Mouse (Mus musculus) forebrain, embryonic 15.5 days (tissue): ENCODE results near the gene Sipa1l3. TPM values are rescaled to one million over a fixed set of nuclear protein-coding genes. Genes with fewer than 3 reads are reported as not detected.

ENCODE experiments used
- ATAC-seq: fragments of 200-750 bp; cut with Nextera tagmentation; replicated peaks from 2 replicates; pipeline ENCODE4 v1.8.0; 2017; ENCODE audit warnings: mild to moderate bottlenecking, moderate TSS enrichment, moderate library complexity
- H3K27ac ChIP-seq: fragments of 300-500 bp; sonication (generic); replicated peaks from 2 replicates; pipeline ENCODE4 v1.5.1; 2015; ENCODE audit warnings: mild to moderate bottlenecking, inconsistent platforms
- H3K27me3 ChIP-seq: fragments of 300-500 bp; sonication (generic); 2 replicates; pipeline ENCODE4 v1.6.1; 2015; ENCODE audit warnings: inconsistent platforms
- H3K36me3 ChIP-seq: fragments of 300-500 bp; sonication (generic); 2 replicates; pipeline ENCODE4 v1.6.1; 2015; ENCODE audit warnings: mild to moderate bottlenecking, inconsistent platforms
- H3K4me1 ChIP-seq: fragments of 300-500 bp; sonication (generic); 2 replicates; pipeline ENCODE4 v1.6.1; 2015; ENCODE audit warnings: inconsistent platforms
- H3K4me2 ChIP-seq: fragments of 300-500 bp; sonication (generic); replicated peaks from 2 replicates; pipeline ENCODE4 v1.6.1; 2015; ENCODE audit warnings: mild to moderate bottlenecking, inconsistent platforms
- H3K4me3 ChIP-seq: fragments of 300-500 bp; sonication (generic); 2 replicates; pipeline ENCODE4 v1.5.1; 2015; ENCODE audit warnings: mild to moderate bottlenecking, inconsistent platforms
- H3K9ac ChIP-seq: fragments of 300-500 bp; sonication (generic); replicated peaks from 2 replicates; pipeline ENCODE4 v1.6.1; 2015; ENCODE audit warnings: mild to moderate bottlenecking, inconsistent platforms
- H3K9me3 ChIP-seq: fragments of 300-500 bp; sonication (generic); 2 replicates; pipeline ENCODE4 v1.6.1; 2016; ENCODE audit warnings: inconsistent platforms
- WGBS: fragments of 180-500 bp; shearing (Covaris S2); methylation state at CpG from one replicate; pipeline ENCODE4 v1.1.7; 2015; ENCODE audit warnings: mixed read lengths; 5-methylcytosine and 5-hydroxymethylcytosine counted together
- polyA plus RNA-seq: library from polyadenylated mRNA; unstranded; fragments of >200 nt; fragmentation: Nextera tagmentation; extraction: Ambion mirVana; gene quantifications from 2 replicates; pipeline ENCODE4 v1.2.1, GENCODE M21; 2015

Sipa1l3 gene
- polyA plus RNA-seq, 1 experiment from 2014 or later = 15.0 TPM

GRCm38 (mm10) chr7:29303738-29304462, 214.5 kb downstream of the Sipa1l3 start, which contains the start of gene Dpf1:
TSS of gene Dpf1 (plus strand) at chr7:29303951.
- peak within 1 kb of the TSS; percentile 97 for H3K4me2 ChIP-seq
- H3K4me3 ChIP-seq = peak within 1 kb of the TSS; percentile 74
- H3K36me3 ChIP-seq = no peaks in the 10 kb centered on the region
- ATAC-seq = peak; percentile 93
- H3K9me3 ChIP-seq = no peaks in the 10 kb centered on the region
- peaks cover 49% of the 10 kb centered on the region for H3K4me1 ChIP-seq
- WGBS = under 1% methylated on average over 67 of the region's 67 CpGs
- no peaks in the 10 kb centered on the region for H3K27me3 ChIP-seq
- H3K27ac ChIP-seq = peak within 1 kb of the TSS; percentile 89
- peak within 1 kb of the TSS; percentile 86 for H3K9ac ChIP-seq

- no peak overlapping the region for H3K27ac ChIP-seq
- no peaks in the 10 kb centered on the region for H3K9me3 ChIP-seq
- H3K4me2 ChIP-seq = no peak overlapping the region
- no peak overlapping the region for H3K9ac ChIP-seq
- H3K4me1 ChIP-seq = peaks cover 40% of the 10 kb centered on the region
- no peak for ATAC-seq
- 67% methylated on average over 7 of the region's 7 CpGs for WGBS
- no peaks in the 10 kb centered on the region for H3K27me3 ChIP-seq
- H3K4me3 ChIP-seq = no peak overlapping the region
- no peaks in the 10 kb centered on the region for H3K36me3 ChIP-seq
Observed at GRCm38 (mm10) chr7:29302641-29303040, 215.8 kb downstream of the Sipa1l3 start.

- peak overlapping the region; percentile 19 for H3K4me3 ChIP-seq
- 2% methylated on average over 7 of the region's 7 CpGs for WGBS
- H3K27me3 ChIP-seq = no peaks in the 10 kb centered on the region
- H3K27ac ChIP-seq = peak overlapping the region; percentile 67
- H3K9me3 ChIP-seq = no peaks in the 10 kb centered on the region
- H3K4me2 ChIP-seq = peak overlapping the region; percentile 36
- H3K9ac ChIP-seq = no peak overlapping the region
- H3K4me1 ChIP-seq = peaks cover 26% of the 10 kb centered on the region
- no peaks in the 10 kb centered on the region for H3K36me3 ChIP-seq
- ATAC-seq = no peak
Observed at GRCm38 (mm10) chr7:29301127-29301566, 217.3 kb downstream of the Sipa1l3 start.

- no peaks in the 10 kb centered on the region for H3K9me3 ChIP-seq
- ATAC-seq = no peak
- H3K36me3 ChIP-seq = no peaks in the 10 kb centered on the region
- H3K27me3 ChIP-seq = no peaks in the 10 kb centered on the region
- H3K27ac ChIP-seq = no peak overlapping the region
- H3K4me3 ChIP-seq = no peak overlapping the region
- H3K4me1 ChIP-seq = peaks cover 22% of the 10 kb centered on the region
- 0 out of 2 replicates have a peak overlapping the region, but pooled peaks have one; percentile 16 for H3K4me2 ChIP-seq
- no peak overlapping the region for H3K9ac ChIP-seq
- WGBS = 9% methylated on average over 10 of the region's 10 CpGs
Observed at GRCm38 (mm10) chr7:29296998-29297397, 221.4 kb downstream of the Sipa1l3 start.

GRCm38 (mm10) chr7:29295861-29296647, 222.4 kb downstream of the Sipa1l3 start:
- Histone ChIP-seq H3K4me1 (peaks cover 29% of the 10 kb centered on the region), H3K4me3 (no peak overlapping the region), H3K27me3 (no peaks in the 10 kb centered on the region), H3K36me3 (no peaks in the 10 kb centered on the region), H3K27ac (no peak overlapping the region), H3K9ac (no peak overlapping the region), H3K4me2 (no peak overlapping the region), H3K9me3 (no peaks in the 10 kb centered on the region)
- no peak for ATAC-seq
- 84% methylated on average over 24 of the region's 24 CpGs for WGBS

GRCm38 (mm10) chr7:29294111-29294761, 224.2 kb downstream of the Sipa1l3 start:
- H3K36me3 ChIP-seq = no peaks in the 10 kb centered on the region
- ATAC-seq = no peak
- no peak overlapping the region for H3K9ac ChIP-seq
- peaks cover 38% of the 10 kb centered on the region for H3K4me1 ChIP-seq
- 75% methylated on average over 13 of the region's 13 CpGs for WGBS
- H3K4me2 ChIP-seq = no peak overlapping the region
- H3K27me3 ChIP-seq = no peaks in the 10 kb centered on the region
- H3K9me3 ChIP-seq = no peaks in the 10 kb centered on the region
- H3K27ac ChIP-seq = no peak overlapping the region
- no peak overlapping the region for H3K4me3 ChIP-seq

GRCm38 (mm10) chr7:29293131-29294065, 225.0 kb downstream of the Sipa1l3 start:
- Histone ChIP-seq H3K27me3 (no peaks in the 10 kb centered on the region), H3K9me3 (no peaks in the 10 kb centered on the region), H3K9ac (no peak overlapping the region; the same call in 1 of the 2 replicates), H3K4me1 (peaks cover 44% of the 10 kb centered on the region), H3K36me3 (no peaks in the 10 kb centered on the region), H3K4me2 (no peak overlapping the region), H3K4me3 (no peak overlapping the region), H3K27ac (peak overlapping the region; percentile 91)
- ATAC-seq = no peak
- WGBS = 44% methylated on average over 19 of the region's 19 CpGs

GRCm38 (mm10) chr7:29292458-29293098, 225.9 kb downstream of the Sipa1l3 start:
- Histone ChIP-seq H3K27me3 (no peaks in the 10 kb centered on the region), H3K4me1 (peaks cover 44% of the 10 kb centered on the region), H3K27ac (peak overlapping the region; percentile 91), H3K36me3 (no peaks in the 10 kb centered on the region), H3K4me2 (0 out of 2 replicates have a peak overlapping the region, but pooled peaks have one; percentile 18), H3K9me3 (no peaks in the 10 kb centered on the region), H3K9ac (no peak overlapping the region), H3K4me3 (no peak overlapping the region)
- WGBS = 23% methylated on average over 8 of the region's 8 CpGs
- peak; percentile 7; the same call in 1 of the 2 replicates for ATAC-seq

- H3K4me1 ChIP-seq = peaks cover 44% of the 10 kb centered on the region
- no peak overlapping the region for H3K9ac ChIP-seq
- H3K4me3 ChIP-seq = no peak overlapping the region
- WGBS = 25% methylated on average over 6 of the region's 7 CpGs
- no peaks in the 10 kb centered on the region for H3K9me3 ChIP-seq
- H3K27me3 ChIP-seq = no peaks in the 10 kb centered on the region
- ATAC-seq = peak; percentile 55
- H3K36me3 ChIP-seq = no peaks in the 10 kb centered on the region
- H3K4me2 ChIP-seq = peak overlapping the region; percentile 18; the same call in 1 of the 2 replicates
- H3K27ac ChIP-seq = peak overlapping the region; percentile 91
Observed at GRCm38 (mm10) chr7:29291616-29292457, 226.6 kb downstream of the Sipa1l3 start.
